Mouse (Mus musculus) embryonic stem cell, embryonic (primary cell): Measurements from ENCODE around the gene Pex26.

ENCODE experiments used
- CTCF ChIA-PET, 4 experiments: fragments of 300-600 bp in 2 of 4; fragments of 350-600 bp in 2 of 4; sonication (Branson Sonifier 250); formaldehyde crosslinking; loops; one replicate each; lab custom pipeline; 2022; ENCODE audit warnings: inconsistent platforms in 2 of 4; lab: Charles Lee
- POLR2A ChIA-PET, 4 experiments: fragments of 300-600 bp in 2 of 4; fragments of 350-600 bp in 2 of 4; sonication (Branson Sonifier 250); formaldehyde crosslinking; loops; one replicate each; lab custom pipeline; 2022; ENCODE audit warnings: antibody characterized with exemption in 4 of 4, inconsistent platforms in 1 of 4; lab: Charles Lee

Gene Pex26

DNA sequence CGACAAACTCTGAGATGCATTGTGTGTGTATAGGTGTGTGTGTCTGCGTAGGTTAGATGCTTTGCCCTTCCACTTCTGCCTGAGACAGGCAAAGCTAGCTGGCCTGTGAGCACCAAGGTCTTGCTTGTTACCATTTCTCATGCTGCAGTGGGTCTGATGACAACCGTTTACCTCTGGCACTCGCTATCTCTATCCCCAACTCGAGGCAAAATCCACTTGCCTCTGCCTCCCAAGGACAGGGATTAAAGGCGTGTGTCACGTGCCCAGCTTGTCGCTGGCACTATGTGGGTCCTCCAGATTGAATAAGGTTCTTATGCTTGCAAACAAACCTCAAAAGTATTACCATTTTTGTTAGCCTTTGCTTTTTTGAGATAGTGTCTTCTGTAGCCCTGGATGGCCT lies 30.3 kb upstream of the Pex26 start:
- POLR2A ChIA-PET: interaction anchor here in 1 of 4 experiments (1.7 to 2.2 kb wide), 3 partner anchors 12 to 22 kb away, joined by 4 to 9 read pairs (median 6); partner anchors contain the start of gene Mical3

DNA sequence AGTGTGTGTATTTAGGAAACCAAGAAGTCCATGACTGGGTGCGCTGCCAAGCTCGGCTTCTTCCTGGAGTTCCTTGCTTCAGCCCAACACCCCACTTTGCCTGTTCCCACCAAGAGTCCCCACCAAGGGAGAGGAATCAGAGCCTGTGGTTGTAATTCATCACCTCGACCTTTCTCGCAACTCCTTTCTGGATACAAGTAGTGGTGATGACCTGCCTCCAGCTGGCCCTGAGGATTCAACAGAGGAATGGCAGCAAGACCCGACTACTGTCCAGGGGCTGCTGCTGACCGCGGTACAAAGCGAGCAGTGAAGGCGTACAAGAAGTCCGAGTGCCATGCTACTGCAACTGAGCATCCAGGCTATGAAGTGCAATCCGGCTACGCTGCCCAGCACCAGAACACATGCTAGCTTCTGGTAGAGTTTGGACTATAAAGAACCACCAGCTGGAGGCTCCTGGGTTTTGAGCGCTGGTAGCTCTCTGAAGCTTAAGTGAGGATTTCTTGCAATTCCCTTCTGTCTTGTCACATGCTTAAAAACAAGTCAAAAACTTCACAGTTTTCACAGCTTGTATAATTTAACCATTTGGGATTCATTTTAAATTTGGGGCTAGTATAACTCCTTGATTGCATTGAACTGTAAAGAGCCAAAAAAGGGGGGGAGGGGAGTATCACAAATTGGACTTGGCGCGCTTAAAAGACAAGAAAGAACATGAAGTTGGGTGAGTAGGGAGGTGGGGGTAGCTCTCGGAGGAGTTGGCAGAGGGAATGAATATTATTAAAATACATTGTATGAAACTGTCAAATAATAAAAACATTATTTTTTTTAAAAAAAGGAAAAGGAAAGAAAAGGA lies 28.8 kb upstream of the Pex26 start:
- CTCF ChIA-PET: interaction anchor here in 1 of 4 experiments (1.3 kb wide), 1 partner anchor 38 kb away, joined by 3 read pairs; no protein-coding TSS in a partner anchor
- POLR2A ChIA-PET: interaction anchor here in 3 of 4 experiments (0.5 to 1.3 kb wide), 4 partner anchors 8 to 238 kb away, joined by 3 to 7 read pairs (median 4); partner anchors contain the start of gene Bid (in 1 of the 3)

More for the DNA sequence above, 30.3 kb upstream of the Pex26 start:
- CTCF ChIA-PET: interaction anchor here in 1 of 4 experiments (0.7 kb wide), 1 partner anchor 153 kb away, joined by 3 read pairs; no protein-coding TSS in a partner anchor

DNA sequence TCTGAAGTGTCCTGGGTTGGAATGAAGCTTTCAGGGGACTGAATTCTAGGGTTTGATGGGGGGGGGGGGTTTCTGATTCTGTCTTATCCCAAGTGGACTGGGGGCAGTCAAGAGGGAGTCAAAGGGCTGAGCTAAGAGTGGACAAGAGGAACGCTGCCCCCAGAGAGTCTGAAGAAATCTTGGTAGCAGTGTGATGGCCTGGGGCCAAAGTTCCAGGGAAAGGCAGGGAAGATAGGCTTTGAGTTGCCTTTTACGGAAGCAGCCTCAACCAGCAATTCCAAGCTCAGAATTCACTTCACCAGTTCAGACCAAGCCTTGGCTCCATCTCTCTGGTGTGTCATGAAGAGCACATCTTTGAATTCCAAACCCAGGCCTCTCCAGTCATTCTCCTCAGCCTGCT lies 27.4 kb upstream of the Pex26 start:
- ChIA-PET CTCF (interaction anchor here in 1 of 4 experiments (0.6 kb wide), 1 partner anchor 674 kb away, joined by 3 read pairs; no protein-coding TSS in a partner anchor), POLR2A (interaction anchor here in 3 of 4 experiments (0.6 to 1.3 kb wide), 4 partner anchors 11 to 203 kb away, joined by 3 to 4 read pairs (median 3); partner anchors contain the start of gene Pex26 (in 1 of the 3))

- POLR2A ChIA-PET: no interaction called here
- CTCF ChIA-PET: interaction anchor here in 2 of 4 experiments (0.6 kb wide), 2 partner anchors 37 to 1639 kb away, joined by 3 read pairs; no protein-coding TSS in a partner anchor
Observed at GRCm38 (mm10) chr6:121159616-121160015, 23.9 kb upstream of the Pex26 start.

DNA sequence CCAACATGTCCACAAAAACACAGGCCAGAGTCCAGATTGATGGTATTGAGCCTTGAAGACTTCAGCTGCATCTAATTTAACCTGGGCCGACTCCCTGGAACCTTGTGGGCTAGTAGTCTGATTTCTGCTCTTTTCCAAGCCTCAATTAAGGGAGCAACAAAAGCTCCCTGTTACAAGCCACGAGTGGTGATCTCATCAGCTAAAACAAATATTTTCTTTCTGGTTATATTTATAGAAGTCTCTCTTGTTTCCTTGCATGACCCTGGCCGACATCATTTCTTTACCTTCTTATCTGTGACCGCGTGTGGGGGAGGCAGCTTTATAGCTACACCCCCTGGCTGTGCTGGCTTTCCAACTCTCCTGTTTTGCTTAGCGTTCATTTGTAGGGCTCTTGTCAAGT lies 23.3 kb upstream of the Pex26 start:
- ChIA-PET POLR2A (no interaction called here), CTCF (interaction anchor here in 2 of 4 experiments (0.6 kb wide), 2 partner anchors 38 to 1639 kb away, joined by 3 read pairs; no protein-coding TSS in a partner anchor)

DNA sequence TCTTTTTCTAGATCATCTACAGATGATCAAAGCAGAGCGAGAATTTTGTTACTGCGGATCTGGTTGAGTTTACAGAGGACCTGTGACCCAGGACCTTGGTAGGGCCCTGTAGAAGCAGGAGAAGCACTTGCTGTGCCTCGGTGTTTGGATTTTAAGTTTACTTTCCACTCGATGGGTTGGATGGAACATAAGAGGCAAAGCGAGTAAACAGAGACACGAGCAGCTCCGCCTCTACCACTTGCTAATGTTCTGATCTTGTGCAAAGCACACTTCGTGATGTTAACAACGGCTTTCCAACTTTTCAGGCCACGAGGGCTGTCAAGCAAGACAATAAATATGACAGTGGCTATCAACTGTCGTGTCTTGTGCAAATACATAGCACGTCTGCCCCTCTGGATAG lies 20.9 kb upstream of the Pex26 start:
- CTCF ChIA-PET: no interaction called here
- POLR2A ChIA-PET: interaction anchor here in 3 of 4 experiments (0.6 to 1.1 kb wide), 4 partner anchors 14 to 184 kb away, joined by 3 to 7 read pairs (median 3); no protein-coding TSS in a partner anchor

DNA sequence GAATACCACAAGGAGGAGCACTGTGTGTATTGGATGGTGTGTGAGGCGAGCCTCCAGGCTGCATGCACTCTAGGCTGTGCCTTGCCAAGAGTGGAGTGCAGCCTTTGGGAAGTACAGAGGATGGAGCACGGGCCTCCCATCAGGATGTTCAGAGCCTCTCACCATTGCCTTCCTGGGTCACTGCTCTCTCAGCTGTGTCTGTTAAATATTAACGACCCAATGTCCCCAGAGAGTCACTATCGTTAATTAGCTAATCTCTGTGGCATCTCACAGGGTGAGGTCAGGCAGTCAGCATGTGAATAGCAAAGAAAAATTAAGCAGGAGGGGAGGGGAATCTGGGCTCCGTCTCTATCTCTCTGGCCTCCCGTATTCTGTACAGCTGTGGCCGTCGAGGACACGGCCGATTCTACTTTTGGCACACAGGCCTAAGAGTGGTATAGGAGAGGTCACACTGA lies 17.3 kb upstream of the Pex26 start:
- CTCF ChIA-PET: interaction anchor here in 2 of 4 experiments (1.0 to 1.4 kb wide), 3 partner anchors 12 to 36 kb away, joined by 3 to 4 read pairs (median 3); no protein-coding TSS in a partner anchor
- POLR2A ChIA-PET: interaction anchor here in 3 of 4 experiments (0.5 to 3.0 kb wide), 18 partner anchors 12 to 1126 kb away, joined by 3 to 15 read pairs (median 8); partner anchors contain the start of genes Pex26 (in 2 of the 3), Atp6v1e1 (in 1 of the 3) and Mical3 (in 1 of the 3)

DNA sequence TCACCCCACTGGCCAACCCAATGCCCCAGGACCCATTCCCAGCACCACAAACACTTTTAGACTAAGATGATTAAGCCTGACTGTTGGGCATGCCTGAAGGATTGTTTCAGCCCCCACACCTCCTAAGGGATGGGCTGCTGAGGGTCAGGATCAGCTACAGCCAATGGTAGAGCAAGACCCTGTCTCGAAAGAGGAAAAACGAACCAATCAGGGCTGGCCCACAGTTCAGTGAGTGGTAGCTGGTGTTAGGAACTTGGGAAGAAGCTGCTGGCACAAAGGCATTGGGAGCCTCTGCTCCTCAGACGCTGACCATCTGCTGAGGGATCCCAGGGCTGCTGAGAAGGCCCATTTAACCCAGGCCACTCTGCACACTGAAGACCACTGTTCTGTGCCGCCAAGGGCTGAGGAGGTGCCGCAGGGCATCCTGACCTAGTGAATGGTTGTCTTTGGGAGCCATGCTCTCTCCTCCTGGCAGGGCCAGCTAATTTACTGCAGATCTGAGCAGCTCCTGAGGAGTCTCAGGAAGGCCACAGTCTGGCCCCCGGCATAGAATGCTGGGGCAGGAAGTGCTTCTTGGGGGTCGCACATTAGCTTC lies 16.0 kb upstream of the Pex26 start:
- CTCF ChIA-PET: interaction anchor here in 3 of 4 experiments (0.6 to 1.8 kb wide), 10 partner anchors 15 to 269 kb away, joined by 3 to 7 read pairs (median 4); partner anchors contain the start of genes Mical3 (in 1 of the 3) and Pex26 (in 1 of the 3)

GRCm38 (mm10) chr6:121171102-121171501 lies 12.4 kb upstream of the Pex26 start:
- ChIA-PET POLR2A (interaction anchor here in 2 of 4 experiments (1.0 to 1.3 kb wide), 3 partner anchors 10 to 40 kb away, joined by 3 to 4 read pairs (median 3); partner anchors contain the start of gene Mical3 (in 1 of the 2)), CTCF (no interaction called here)

More for the DNA sequence above, 16.0 kb upstream of the Pex26 start:
- POLR2A ChIA-PET: interaction anchor here (0.6 to 3.0 kb wide), 43 partner anchors 9 to 636 kb away, joined by 3 to 15 read pairs (median 5); partner anchors contain the start of genes Pex26 (in 2 of the 4), Hdhd5 (in 1 of the 4) and Mical3 (in 1 of the 4)

GRCm38 (mm10) chr6:121173471-121173870 lies 10.0 kb upstream of the Pex26 start:
- CTCF ChIA-PET: interaction anchor here in 2 of 4 experiments (0.6 to 1.0 kb wide), 2 partner anchors 10 to 1941 kb away, joined by 3 to 4 read pairs; partner anchors contain the start of gene Pex26 (in 1 of the 2)
- POLR2A ChIA-PET: interaction anchor here in 2 of 4 experiments (0.7 to 2.1 kb wide), 3 partner anchors 10 to 60 kb away, joined by 3 to 5 read pairs (median 3); partner anchors contain the start of gene Pex26 (in 2 of the 2)

GRCm38 (mm10) chr6:121174761-121175160 lies 8.7 kb upstream of the Pex26 start:
- ChIA-PET POLR2A (interaction anchor here in 2 of 4 experiments (0.7 to 1.3 kb wide), 3 partner anchors 10 to 71 kb away, joined by 3 to 4 read pairs (median 3); partner anchors contain the start of gene Usp18 (in 1 of the 2)), CTCF (no interaction called here)

GRCm38 (mm10) chr6:121176011-121176730 lies 7.3 kb upstream of the Pex26 start:
- CTCF ChIA-PET: interaction anchor here in 1 of 4 experiments (1.2 kb wide), 1 partner anchor 278 kb away, joined by 4 read pairs; no protein-coding TSS in a partner anchor

DNA sequence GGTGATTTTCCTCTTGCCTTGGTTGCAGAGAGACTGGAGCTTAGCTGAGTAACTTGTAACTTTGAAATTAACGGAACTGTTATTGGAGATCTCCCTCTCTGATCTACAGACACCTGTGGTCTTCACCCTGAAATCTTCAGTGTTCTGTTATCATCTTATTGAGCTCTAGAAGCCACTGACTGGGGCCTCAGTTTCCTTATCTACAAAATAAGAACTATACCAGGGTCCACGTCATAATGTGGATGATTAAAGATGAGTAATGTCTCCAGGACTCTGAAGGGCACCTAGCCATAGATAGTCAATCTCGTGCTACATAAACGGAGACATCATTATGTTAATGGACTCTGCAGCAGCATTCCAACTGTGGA lies 6.8 kb upstream of the Pex26 start:
- ChIA-PET CTCF (interaction anchor here in 2 of 4 experiments (1.2 to 2.3 kb wide), 3 partner anchors 162 to 278 kb away, joined by 4 to 10 read pairs (median 7); no protein-coding TSS in a partner anchor), POLR2A (interaction anchor here (0.6 to 3.0 kb wide), 12 partner anchors 9 to 278 kb away, joined by 3 to 13 read pairs (median 4); partner anchors contain the start of genes Mical3 (in 2 of the 4) and Bid (in 1 of the 4))

More at GRCm38 (mm10) chr6:121176011-121176730, 7.3 kb upstream of the Pex26 start:
- POLR2A ChIA-PET: interaction anchor here in 3 of 4 experiments (0.5 to 3.0 kb wide), 10 partner anchors 9 to 260 kb away, joined by 3 to 13 read pairs (median 4); partner anchors contain the start of genes Mical3 (in 2 of the 3) and Bid (in 1 of the 3)

- ChIA-PET CTCF (interaction anchor here in 2 of 4 experiments (0.6 to 2.3 kb wide), 8 partner anchors 47 to 560 kb away, joined by 3 to 10 read pairs (median 4); no protein-coding TSS in a partner anchor), POLR2A (interaction anchor here in 3 of 4 experiments (0.6 to 3.0 kb wide), 14 partner anchors 10 to 278 kb away, joined by 3 to 13 read pairs (median 4); partner anchors contain the start of genes Mical3 (in 2 of the 3) and Bid (in 1 of the 3))
Observed at GRCm38 (mm10) chr6:121177118-121177708, 6.3 kb upstream of the Pex26 start.

- CTCF ChIA-PET: interaction anchor here in 3 of 4 experiments (0.6 to 2.3 kb wide), 15 partner anchors 12 to 386 kb away, joined by 3 to 10 read pairs (median 4); no protein-coding TSS in a partner anchor
- POLR2A ChIA-PET: interaction anchor here in 3 of 4 experiments (1.1 to 3.0 kb wide), 6 partner anchors 11 to 275 kb away, joined by 3 to 13 read pairs (median 6); no protein-coding TSS in a partner anchor
Observed at GRCm38 (mm10) chr6:121178700-121179358, 4.6 kb upstream of the Pex26 start.
